Mouse (Mus musculus) heart, postnatal 14 days (tissue): Measurements from ENCODE around the gene Snx10. TPM values are rescaled to one million over a fixed set of nuclear protein-coding genes. Genes with fewer than 3 reads are reported as not detected.

Source experiments
- DNase-seq, 2 experiments: peaks; one replicate each; pipeline ENCODE4 v3.0.0; 2021 to 2022
- intact Hi-C: fragments of 180-260 bp; cut with DNase I; formaldehyde crosslinking; loops from one replicate; pipeline ENCODE4 v1.15.1; 2025
- total RNA-seq, 2 experiments: library from RNA; stranded (reverse); gene quantifications; 2 replicates each; pipeline ENCODE4 v1.2.3; 2021

The Snx10 gene
- total RNA-seq, 2 experiments from 2014 or later: 7.3 to 10.8 TPM

GRCm38 (mm10) chr6:51525001-51525400 lies 1.3 kb downstream of the Snx10 start:
- no peak for DNase-seq
- intact Hi-C loops: no loop called here

- DNase-seq: no peak
- intact Hi-C loops: no loop called here
Measured at GRCm38 (mm10) chr6:51529457-51529856, 5.8 kb downstream of the Snx10 start.

- intact Hi-C loops: loop anchor here (1.0 kb wide), 1 partner anchor 17 kb away; no protein-coding TSS in a partner anchor
- DNase-seq: no peak
Measured at GRCm38 (mm10) chr6:51533467-51534200, 9.9 kb downstream of the Snx10 start.

GRCm38 (mm10) chr6:51535571-51535970 lies 11.9 kb downstream of the Snx10 start:
- no peak for DNase-seq
- intact Hi-C loops: no loop called here

GRCm38 (mm10) chr6:51540525-51540924 lies 16.8 kb downstream of the Snx10 start:
- DNase-seq: no peak
- intact Hi-C loops: no loop called here

GRCm38 (mm10) chr6:51541422-51541821 lies 17.7 kb downstream of the Snx10 start:
- intact Hi-C loops: no loop called here

GRCm38 (mm10) chr6:51542147-51542546 lies 18.4 kb downstream of the Snx10 start:
- no peak for DNase-seq
- intact Hi-C loops: no loop called here

More at GRCm38 (mm10) chr6:51541422-51541821, 17.7 kb downstream of the Snx10 start:
- DNase-seq: no peak

- intact Hi-C loops: no loop called here
- DNase-seq: no peak
Measured at GRCm38 (mm10) chr6:51543639-51544117, 20.0 kb downstream of the Snx10 start.

- intact Hi-C loops: no loop called here
- DNase-seq: peak in 1 of 2 experiments; percentile 42
Measured at GRCm38 (mm10) chr6:51544118-51544681, 20.5 kb downstream of the Snx10 start.

- intact Hi-C loops: no loop called here
- peak; percentile 23 to 38 for DNase-seq
Measured at GRCm38 (mm10) chr6:51545219-51545859, 21.6 kb downstream of the Snx10 start.

GRCm38 (mm10) chr6:51546085-51546484 lies 22.4 kb downstream of the Snx10 start:
- intact Hi-C loops: no loop called here
- DNase-seq: no peak

- intact Hi-C loops: no loop called here
- DNase-seq: no peak
Measured at GRCm38 (mm10) chr6:51548757-51549156, 25.1 kb downstream of the Snx10 start.

- intact Hi-C loops: no loop called here
- no peak for DNase-seq
Measured at GRCm38 (mm10) chr6:51551267-51551802, 27.6 kb downstream of the Snx10 start.

- no peak for DNase-seq
- intact Hi-C loops: no loop called here
Measured at GRCm38 (mm10) chr6:51556562-51556961, 32.9 kb downstream of the Snx10 start.

GRCm38 (mm10) chr6:51558311-51558710 lies 34.6 kb downstream of the Snx10 start:
- intact Hi-C loops: no loop called here
- DNase-seq: no peak

GRCm38 (mm10) chr6:51566771-51567680 lies 43.3 kb downstream of the Snx10 start:
- no peak for DNase-seq
- intact Hi-C loops: no loop called here

GRCm38 (mm10) chr6:51569086-51569485 lies 45.4 kb downstream of the Snx10 start:
- intact Hi-C loops: no loop called here
- no peak for DNase-seq

- no peak for DNase-seq
- intact Hi-C loops: no loop called here
Measured at GRCm38 (mm10) chr6:51573136-51573535, 49.4 kb downstream of the Snx10 start.

- intact Hi-C loops: no loop called here
- DNase-seq: no peak
Measured at GRCm38 (mm10) chr6:51574132-51574531, 50.4 kb downstream of the Snx10 start.

- DNase-seq: no peak
- intact Hi-C loops: loop anchor here (5.0 kb wide), 1 partner anchor 106 kb away; the partner anchor contains the start of gene Cbx3
Measured at GRCm38 (mm10) chr6:51578415-51578814, 54.7 kb downstream of the Snx10 start.
